Mouse (Mus musculus): ENCODE measurements around the gene Cdc42ep1. TPM values are rescaled to one million over a fixed set of nuclear protein-coding genes. Genes with fewer than 3 reads are reported as not detected.

Gene Cdc42ep1
- polyA plus RNA-seq, 1 experiment from 2014 or later: 10.7 TPM

- DNase-seq (ENCODE audit: low spot score) (peak; percentile 79), ATAC-seq (ENCODE audit: low FRiP score) (no peak; the same call in 1 of the 2 replicates)
- peaks cover 8% of the 10 kb centered on the region; the same call in 1 of the 2 replicates for H3K27me3 ChIP-seq (ENCODE audit: control insufficient read depth, insufficient read depth, low read length)
- no peak overlapping the region for H3K9ac ChIP-seq
- 22% methylated on average over 28 of the region's 28 CpGs for WGBS
- H3K4me3 ChIP-seq (replicated peaks; ENCODE audit: low read length): no peak overlapping the region
- H3K36me3 ChIP-seq (replicated peaks; ENCODE audit: control insufficient read depth, insufficient read depth): no peaks in the 10 kb centered on the region
- no peaks in the 10 kb centered on the region for H3K9me3 ChIP-seq (ENCODE audit: control insufficient read depth, low read length)
- no peak overlapping the region for H3K27ac ChIP-seq
- H3K4me1 ChIP-seq (replicated peaks; ENCODE audit: control insufficient read depth, insufficient read depth, low read length): no peaks in the 10 kb centered on the region
- H3K4me2 ChIP-seq (replicated peaks): no peak overlapping the region
Observed at GRCm38 (mm10) chr15:78826213-78827204, 15.9 kb upstream of the Cdc42ep1 start.

- Histone ChIP-seq H3K27ac (no peak overlapping the region), H3K4me2 (replicated peaks) (no peak overlapping the region), H3K4me3 (replicated peaks; ENCODE audit: low read length) (no peak overlapping the region), H3K27me3 (ENCODE audit: control insufficient read depth, insufficient read depth, low read length) (peaks cover 8% of the 10 kb centered on the region; the same call in 1 of the 2 replicates), H3K4me1 (replicated peaks; ENCODE audit: control insufficient read depth, insufficient read depth, low read length) (peaks cover 4% of the 10 kb centered on the region; the same call in 1 of the 2 replicates), H3K36me3 (replicated peaks; ENCODE audit: control insufficient read depth, insufficient read depth) (no peaks in the 10 kb centered on the region), H3K9ac (no peak overlapping the region), H3K9me3 (ENCODE audit: control insufficient read depth, low read length) (no peaks in the 10 kb centered on the region)
- 20% methylated on average over 5 of the region's 5 CpGs for WGBS
- no peak for DNase-seq (ENCODE audit: low spot score)
- no peak for ATAC-seq (ENCODE audit: low FRiP score)
Observed at GRCm38 (mm10) chr15:78828315-78828714, 14.1 kb upstream of the Cdc42ep1 start.

GRCm38 (mm10) chr15:78829636-78830035 is 12.8 kb upstream of the Cdc42ep1 start:
- no peak overlapping the region for H3K4me3 ChIP-seq (replicated peaks; ENCODE audit: low read length)
- no peak overlapping the region for H3K27ac ChIP-seq
- no peak overlapping the region for H3K4me2 ChIP-seq (replicated peaks)
- peaks cover 4% of the 10 kb centered on the region; the same call in 1 of the 2 replicates for H3K4me1 ChIP-seq (replicated peaks; ENCODE audit: control insufficient read depth, insufficient read depth, low read length)
- no peaks in the 10 kb centered on the region for H3K36me3 ChIP-seq (replicated peaks; ENCODE audit: control insufficient read depth, insufficient read depth)
- no peak for DNase-seq (ENCODE audit: low spot score)
- ATAC-seq (ENCODE audit: low FRiP score): no peak
- no peak overlapping the region for H3K9ac ChIP-seq
- peaks cover 8% of the 10 kb centered on the region; the same call in 1 of the 2 replicates for H3K27me3 ChIP-seq (ENCODE audit: control insufficient read depth, insufficient read depth, low read length)
- 89% methylated on average over 1 of the region's 1 CpGs for WGBS
- no peaks in the 10 kb centered on the region for H3K9me3 ChIP-seq (ENCODE audit: control insufficient read depth, low read length)

- Histone ChIP-seq H3K4me1 (replicated peaks; ENCODE audit: control insufficient read depth, insufficient read depth, low read length) (peaks cover 17% of the 10 kb centered on the region), H3K4me2 (replicated peaks) (no peak overlapping the region), H3K9ac (no peak overlapping the region), H3K27me3 (ENCODE audit: control insufficient read depth, insufficient read depth, low read length) (peaks cover 8% of the 10 kb centered on the region; the same call in 1 of the 2 replicates), H3K4me3 (replicated peaks; ENCODE audit: low read length) (no peak overlapping the region), H3K36me3 (replicated peaks; ENCODE audit: control insufficient read depth, insufficient read depth) (no peaks in the 10 kb centered on the region), H3K27ac (no peak overlapping the region), H3K9me3 (ENCODE audit: control insufficient read depth, low read length) (no peaks in the 10 kb centered on the region)
- DNase-seq (ENCODE audit: low spot score): no peak
- ATAC-seq (ENCODE audit: low FRiP score): no peak
- WGBS: 70% methylated on average over 10 of the region's 10 CpGs
Observed at GRCm38 (mm10) chr15:78830742-78831719, 11.4 kb upstream of the Cdc42ep1 start.

GRCm38 (mm10) chr15:78831720-78832657 is 10.4 kb upstream of the Cdc42ep1 start:
- DNase-seq (ENCODE audit: low spot score) (no peak), ATAC-seq (ENCODE audit: low FRiP score) (0 out of 2 replicates have a peak, but pooled peaks have one; percentile 1)
- peak overlapping the region; percentile 62; the same call in 1 of the 2 replicates for H3K27ac ChIP-seq
- no peak overlapping the region for H3K9ac ChIP-seq
- 56% methylated on average over 19 of the region's 19 CpGs for WGBS
- H3K4me2 ChIP-seq (replicated peaks): no peak overlapping the region
- H3K27me3 ChIP-seq (ENCODE audit: control insufficient read depth, insufficient read depth, low read length): peaks cover 7% of the 10 kb centered on the region; the same call in 1 of the 2 replicates
- peaks cover 17% of the 10 kb centered on the region for H3K4me1 ChIP-seq (replicated peaks; ENCODE audit: control insufficient read depth, insufficient read depth, low read length)
- no peaks in the 10 kb centered on the region for H3K9me3 ChIP-seq (ENCODE audit: control insufficient read depth, low read length)
- H3K4me3 ChIP-seq (replicated peaks; ENCODE audit: low read length): no peak overlapping the region
- no peaks in the 10 kb centered on the region for H3K36me3 ChIP-seq (replicated peaks; ENCODE audit: control insufficient read depth, insufficient read depth)

- Histone ChIP-seq H3K4me2 (replicated peaks) (no peak overlapping the region), H3K4me1 (replicated peaks; ENCODE audit: control insufficient read depth, insufficient read depth, low read length) (peaks cover 17% of the 10 kb centered on the region), H3K27ac (peak overlapping the region; percentile 62), H3K27me3 (ENCODE audit: control insufficient read depth, insufficient read depth, low read length) (no peaks in the 10 kb centered on the region), H3K4me3 (replicated peaks; ENCODE audit: low read length) (no peak overlapping the region), H3K9me3 (ENCODE audit: control insufficient read depth, low read length) (no peaks in the 10 kb centered on the region), H3K36me3 (replicated peaks; ENCODE audit: control insufficient read depth, insufficient read depth) (no peaks in the 10 kb centered on the region), H3K9ac (0 out of 2 replicates have a peak overlapping the region, but pooled peaks have one; percentile 7)
- peak; percentile 53 for DNase-seq (ENCODE audit: low spot score)
- peak; percentile 74 for ATAC-seq (ENCODE audit: low FRiP score)
- 4% methylated on average over 14 of the region's 14 CpGs for WGBS
Observed at GRCm38 (mm10) chr15:78832701-78833123, 9.7 kb upstream of the Cdc42ep1 start.

- ATAC-seq (ENCODE audit: low FRiP score) (no peak), DNase-seq (ENCODE audit: low spot score) (no peak)
- Histone ChIP-seq H3K4me2 (replicated peaks) (no peak overlapping the region), H3K4me3 (replicated peaks; ENCODE audit: low read length) (no peak overlapping the region), H3K36me3 (replicated peaks; ENCODE audit: control insufficient read depth, insufficient read depth) (no peaks in the 10 kb centered on the region), H3K27ac (peak overlapping the region; percentile 62; the same call in 1 of the 2 replicates), H3K9ac (no peak overlapping the region), H3K4me1 (replicated peaks; ENCODE audit: control insufficient read depth, insufficient read depth, low read length) (peaks cover 17% of the 10 kb centered on the region), H3K27me3 (ENCODE audit: control insufficient read depth, insufficient read depth, low read length) (no peaks in the 10 kb centered on the region), H3K9me3 (ENCODE audit: control insufficient read depth, low read length) (no peaks in the 10 kb centered on the region)
- WGBS: 97% methylated on average over 3 of the region's 3 CpGs
Observed at GRCm38 (mm10) chr15:78833582-78833981, 8.8 kb upstream of the Cdc42ep1 start.
